Mouse (Mus musculus) myocyte (in vitro differentiated cells): ENCODE results near the gene Ppp6r2.

ENCODE experiments used
- E2F4 ChIP-seq: IDR thresholded peaks from one replicate; pipeline ENCODE4 v1.6.1; 2011; ENCODE audit warnings: mild to moderate bottlenecking, control low read depth, moderate library complexity; ENCODE audit not compliant: insufficient read depth
- MAX ChIP-seq: IDR thresholded peaks from one replicate; pipeline ENCODE4 v1.6.1; 2011; ENCODE audit warnings: low read depth, mild to moderate bottlenecking, control low read depth
- MYOD1 ChIP-seq, 3 experiments: IDR thresholded peaks; one replicate each; pipeline ENCODE4 v1.6.1; 2011; ENCODE audit warnings: control low read depth in 2 of 3, low read depth in 2 of 3, mild to moderate bottlenecking in 2 of 3, moderate library complexity in 1 of 3; ENCODE audit not compliant: insufficient read length in 2 of 3, control insufficient read depth in 1 of 3
- POLR2A ChIP-seq: IDR thresholded peaks from one replicate; pipeline ENCODE4 v1.6.1; 2011; ENCODE audit warnings: low read depth, mild to moderate bottlenecking, control low read depth, moderate library complexity; ENCODE audit not compliant: insufficient read length
- POLR2AphosphoS2 ChIP-seq: IDR thresholded peaks from one replicate; pipeline ENCODE4 v1.6.1; 2011; ENCODE audit warnings: low read depth, control low read depth; ENCODE audit not compliant: insufficient read length
- REST ChIP-seq: IDR thresholded peaks from one replicate; pipeline ENCODE4 v1.6.1; 2011; ENCODE audit warnings: mild to moderate bottlenecking, control low read depth, moderate library complexity; ENCODE audit not compliant: insufficient read depth, insufficient read length
- SRF ChIP-seq: IDR thresholded peaks from one replicate; pipeline ENCODE4 v1.6.1; 2011; ENCODE audit warnings: low read depth; ENCODE audit not compliant: control insufficient read depth, insufficient read length
- TCF3 ChIP-seq: IDR thresholded peaks from one replicate; pipeline ENCODE4 v1.6.1; 2011; ENCODE audit warnings: low read depth, control low read depth; ENCODE audit not compliant: insufficient read length
- USF1 ChIP-seq: IDR thresholded peaks from one replicate; pipeline ENCODE4 v1.6.1; 2011; ENCODE audit warnings: low read depth, mild to moderate bottlenecking, control low read depth, moderate library complexity

DNA sequence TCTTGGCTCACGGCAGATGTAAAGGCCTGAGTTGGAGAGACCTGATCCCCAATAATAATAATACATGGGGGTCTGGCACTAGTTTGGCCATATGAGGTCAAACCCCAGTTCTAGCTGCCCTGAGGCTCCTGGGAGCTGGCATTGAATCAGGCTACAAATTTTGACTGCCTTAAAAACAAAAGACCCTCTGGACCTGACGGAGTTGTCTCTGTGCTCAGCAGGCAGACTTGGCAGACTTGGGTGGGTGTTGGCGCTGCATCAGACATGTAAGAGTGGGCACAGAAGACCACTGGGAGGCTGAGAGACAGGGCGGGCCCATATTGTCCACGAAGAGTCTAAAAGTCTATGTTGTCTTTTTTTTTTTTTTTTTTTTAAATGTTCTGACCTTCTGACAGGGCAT is 75.2 kb downstream of the Ppp6r2 start:
- TF ChIP-seq POLR2A (no peak), REST (no peak), E2F4 (no peak), POLR2AphosphoS2 (peak; percentile 48), USF1 (no peak), MYOD1 (IDR thresholded peaks at IDR 0.05; ENCODE audit: control insufficient read depth in 1 of 3, insufficient read length in 2 of 3, low read depth in 2 of 3) (no peak), MAX (no peak), TCF3 (no peak), SRF (no peak)
